Mouse (Mus musculus) megakaryocyte, embryonic 14.5 days (primary cell): ENCODE results near the gene Gm10638. TPM values are rescaled to one million over a fixed set of nuclear protein-coding genes. Genes with fewer than 3 reads are reported as not detected.

Source experiments
- H3K27me3 ChIP-seq: replicated peaks from 2 replicates; pipeline ENCODE3; 2012; ENCODE audit warnings: inconsistent platforms
- H3K36me3 ChIP-seq: replicated peaks from 2 replicates; pipeline ENCODE3; 2012; ENCODE audit warnings: low read length, inconsistent platforms, mixed read lengths
- H3K4me1 ChIP-seq: 2 replicates; pipeline ENCODE4 v1.6.1; 2012; ENCODE audit warnings: inconsistent platforms
- H3K4me3 ChIP-seq: replicated peaks from 2 replicates; pipeline ENCODE3; 2012; ENCODE audit warnings: moderate library complexity, mild to moderate bottlenecking, inconsistent platforms
- H3K9me3 ChIP-seq: 2 replicates; pipeline ENCODE4 v1.6.1; 2012; ENCODE audit warnings: inconsistent platforms
- FLI1 ChIP-seq: IDR thresholded peaks from 2 replicates; pipeline ENCODE4 v1.6.1; 2012; ENCODE audit warnings: low read length, inconsistent platforms, mixed read lengths
- GATA1 ChIP-seq: IDR thresholded peaks from 3 replicates; pipeline ENCODE4 v1.6.1; 2012; ENCODE audit warnings: mixed read lengths, low read length, inconsistent platforms, borderline replicate concordance
- polyA plus RNA-seq: library from polyadenylated mRNA; stranded (reverse); fragments of >175 nt; gene quantifications from 2 replicates; pipeline ENCODE4 v1.2.3, GENCODE M21; 2012; ENCODE audit warnings: low replicate concordance; ENCODE audit not compliant: insufficient read depth

Gene Gm10638
- polyA plus RNA-seq, 1 experiment: 4.0 TPM

DNA sequence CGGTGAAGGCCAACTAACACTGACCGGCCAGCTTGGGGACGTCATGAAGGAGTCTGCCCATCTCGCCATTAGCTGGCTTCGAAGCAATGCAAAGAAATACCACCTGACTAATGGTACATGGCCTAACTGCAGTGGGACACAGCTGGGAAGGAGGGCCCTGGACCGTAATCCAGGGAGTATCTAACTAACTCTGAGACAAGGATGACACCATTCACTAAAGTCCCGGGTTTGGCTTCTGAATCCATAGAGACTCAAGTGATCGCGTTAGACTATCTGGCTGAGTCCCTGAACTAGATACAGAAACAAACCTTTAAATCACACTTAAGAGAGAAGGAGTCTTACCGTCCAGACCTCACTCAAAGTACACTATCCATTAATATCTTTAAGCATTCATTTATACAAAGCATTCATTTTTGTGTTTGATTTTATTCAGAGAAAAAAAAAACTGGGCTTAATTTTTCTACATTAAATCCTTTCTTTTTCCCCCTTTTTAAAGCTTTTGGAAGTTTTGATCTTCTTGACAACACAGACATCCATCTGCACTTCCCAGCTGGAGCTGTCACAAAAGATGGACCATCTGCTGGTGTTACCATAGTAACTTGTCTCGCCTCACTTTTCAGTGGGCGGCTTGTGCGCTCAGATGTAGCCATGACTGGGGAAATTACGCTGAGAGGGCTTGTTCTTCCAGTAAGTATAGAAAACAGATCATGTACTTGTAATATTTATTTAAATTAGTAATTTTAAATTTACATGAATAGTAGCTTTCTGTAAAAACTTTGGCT, 31.9 kb upstream of the Gm10638 start:
- Histone ChIP-seq H3K9me3 (no peaks in the 10 kb centered on the region), H3K4me1 (0 out of 2 replicates have a peak, but pooled peaks cover under 1% of the 10 kb centered on the region), H3K36me3 (peaks cover 98% of the 10 kb centered on the region), H3K27me3 (no peaks in the 10 kb centered on the region), H3K4me3 (no peak overlapping the region)
- TF ChIP-seq FLI1 (no peak), GATA1 (no peak)

DNA sequence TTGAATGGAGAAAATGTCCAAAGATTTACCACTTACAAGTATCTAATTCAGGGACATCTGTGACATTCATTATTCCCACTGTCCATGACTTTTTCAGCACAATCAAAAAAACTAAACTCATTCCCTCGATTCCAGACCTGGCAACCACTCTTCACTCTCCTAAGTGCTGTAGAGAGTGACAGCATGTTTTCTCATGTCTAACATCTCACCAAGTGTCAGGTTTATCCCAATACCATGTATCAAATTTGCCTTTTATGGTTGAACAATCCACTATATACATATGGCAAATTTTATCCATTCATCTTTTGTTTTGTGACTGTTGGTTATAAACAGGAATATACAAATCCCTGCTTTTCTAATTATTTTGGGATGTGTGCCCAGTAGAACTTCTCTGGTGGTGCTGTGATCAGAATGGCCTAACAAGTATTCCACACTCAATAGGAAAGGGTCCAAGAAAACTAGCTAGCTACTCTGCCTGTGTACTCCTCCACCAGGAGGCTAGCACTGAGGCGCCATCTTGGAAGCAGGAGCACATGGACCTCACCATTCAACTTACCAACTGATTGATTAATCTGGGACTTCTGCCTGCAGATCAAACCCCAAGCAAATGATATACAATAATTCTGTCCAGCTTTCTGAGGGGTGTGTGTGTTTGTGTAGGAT, 27.0 kb upstream of the Gm10638 start:
- no peak for TF ChIP-seq GATA1
- no peak for TF ChIP-seq FLI1
- Histone ChIP-seq H3K9me3 (no peaks in the 10 kb centered on the region), H3K4me1 (peaks cover 16% of the 10 kb centered on the region; the same call in 1 of the 2 replicates), H3K27me3 (no peaks in the 10 kb centered on the region), H3K36me3 (peaks cover 91% of the 10 kb centered on the region), H3K4me3 (no peak overlapping the region)

DNA sequence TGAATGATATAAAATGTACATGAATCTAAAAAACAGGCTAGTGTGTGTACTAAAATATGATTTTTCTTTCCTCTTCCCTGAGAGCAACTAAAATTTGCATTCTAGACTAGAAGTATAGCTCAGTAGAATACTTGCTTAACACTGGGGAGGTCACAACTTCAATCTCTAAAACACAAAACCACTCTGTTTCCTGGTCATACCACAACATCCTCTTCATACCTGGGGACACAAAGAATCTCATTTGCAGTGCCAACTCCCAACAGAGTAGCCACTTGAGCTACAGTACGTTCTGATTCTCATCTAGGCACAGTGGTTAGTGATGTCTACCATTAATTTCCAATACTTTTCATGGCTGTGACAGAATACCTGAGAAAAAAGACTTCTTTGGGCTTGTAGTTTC, 26.1 kb upstream of the Gm10638 start:
- Histone ChIP-seq H3K9me3 (no peaks in the 10 kb centered on the region), H3K27me3 (no peaks in the 10 kb centered on the region), H3K4me3 (no peak overlapping the region), H3K36me3 (peaks cover 87% of the 10 kb centered on the region), H3K4me1 (peaks cover 16% of the 10 kb centered on the region; the same call in 1 of the 2 replicates)
- no peak for TF ChIP-seq FLI1
- TF ChIP-seq GATA1: no peak

DNA sequence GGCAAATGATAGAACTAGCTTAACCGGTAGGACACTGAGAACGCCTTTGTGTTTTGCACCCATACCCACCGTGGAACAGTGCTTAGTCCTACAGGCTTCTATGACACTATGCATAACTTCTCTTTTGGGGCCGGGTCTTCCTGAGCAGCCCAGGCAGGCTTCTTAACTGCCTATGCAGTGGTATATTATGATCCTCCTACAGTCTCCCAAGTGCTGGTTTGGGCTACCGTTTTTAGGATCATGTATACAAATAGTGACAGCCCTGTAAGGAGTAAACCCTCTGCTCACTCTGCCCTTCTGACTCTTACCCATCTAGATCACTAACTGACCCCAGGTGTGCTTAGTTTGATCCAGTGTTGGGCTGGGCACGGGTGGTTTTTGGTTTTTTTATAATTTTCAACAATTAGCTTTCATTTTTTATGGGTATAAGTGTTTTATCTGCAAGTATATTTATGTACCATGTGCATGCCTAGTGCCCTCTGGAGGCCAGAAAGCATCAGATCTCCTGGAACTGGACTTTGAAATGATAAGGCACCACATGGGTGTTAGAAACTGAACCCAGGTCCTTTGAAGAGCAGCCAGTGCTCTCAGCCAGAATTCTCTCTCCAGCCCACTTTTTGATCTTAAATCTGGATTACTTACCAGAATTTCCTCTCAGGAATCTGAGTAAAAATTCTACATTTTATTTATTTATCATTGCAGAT, 24.6 kb upstream of the Gm10638 start:
- Histone ChIP-seq H3K27me3 (no peaks in the 10 kb centered on the region), H3K4me1 (peaks cover 16% of the 10 kb centered on the region; the same call in 1 of the 2 replicates), H3K9me3 (no peaks in the 10 kb centered on the region), H3K4me3 (no peak overlapping the region), H3K36me3 (peaks cover 73% of the 10 kb centered on the region)
- TF ChIP-seq FLI1 (no peak), GATA1 (no peak)

DNA sequence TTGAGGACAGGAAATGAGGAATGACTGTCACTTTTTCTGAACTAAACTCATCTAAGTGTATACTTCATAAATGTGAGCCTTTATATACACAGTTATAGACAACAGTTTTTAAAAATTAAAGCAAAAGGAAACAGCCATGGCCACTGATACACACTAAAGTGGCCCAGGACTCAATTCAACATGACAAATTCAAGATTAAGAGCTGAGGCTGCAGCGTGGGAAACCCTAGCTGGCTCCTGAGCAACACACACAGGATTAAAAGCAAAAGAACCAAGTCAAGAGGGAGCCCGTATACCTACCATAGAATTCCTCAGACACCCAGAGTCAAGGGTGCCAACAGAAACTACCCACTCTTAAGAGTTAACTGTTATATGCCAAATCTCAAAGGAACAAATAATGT, 24.0 kb upstream of the Gm10638 start:
- H3K4me3 ChIP-seq: no peak overlapping the region
- no peaks in the 10 kb centered on the region for H3K27me3 ChIP-seq
- H3K9me3 ChIP-seq: no peaks in the 10 kb centered on the region
- peaks cover 70% of the 10 kb centered on the region for H3K36me3 ChIP-seq
- H3K4me1 ChIP-seq: peaks cover 16% of the 10 kb centered on the region; the same call in 1 of the 2 replicates
- no peak for TF ChIP-seq GATA1
- TF ChIP-seq FLI1: no peak

DNA sequence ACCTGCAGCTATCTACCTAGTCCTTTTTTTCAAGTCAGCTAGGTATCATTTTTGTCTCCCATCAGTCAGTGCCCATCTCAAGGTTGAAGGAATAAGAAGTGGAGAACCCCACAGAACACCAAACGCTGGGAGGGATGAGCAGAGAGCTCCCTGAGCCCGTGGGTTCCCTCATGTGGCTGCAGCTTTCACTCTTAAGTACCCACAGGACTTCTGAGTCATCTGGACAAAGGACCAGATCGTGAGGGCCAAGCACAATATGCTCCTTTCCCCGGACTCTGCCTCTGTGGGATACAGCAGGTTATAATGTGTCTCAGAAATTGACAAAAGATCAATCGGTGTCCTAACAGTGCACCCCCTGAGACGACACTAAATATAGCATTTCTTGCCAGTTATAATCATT, 18.5 kb upstream of the Gm10638 start:
- Histone ChIP-seq H3K4me1 (peaks cover 34% of the 10 kb centered on the region), H3K27me3 (no peaks in the 10 kb centered on the region), H3K4me3 (no peak overlapping the region), H3K9me3 (no peaks in the 10 kb centered on the region), H3K36me3 (peaks cover 38% of the 10 kb centered on the region)
- TF ChIP-seq GATA1: no peak
- no peak for TF ChIP-seq FLI1

DNA sequence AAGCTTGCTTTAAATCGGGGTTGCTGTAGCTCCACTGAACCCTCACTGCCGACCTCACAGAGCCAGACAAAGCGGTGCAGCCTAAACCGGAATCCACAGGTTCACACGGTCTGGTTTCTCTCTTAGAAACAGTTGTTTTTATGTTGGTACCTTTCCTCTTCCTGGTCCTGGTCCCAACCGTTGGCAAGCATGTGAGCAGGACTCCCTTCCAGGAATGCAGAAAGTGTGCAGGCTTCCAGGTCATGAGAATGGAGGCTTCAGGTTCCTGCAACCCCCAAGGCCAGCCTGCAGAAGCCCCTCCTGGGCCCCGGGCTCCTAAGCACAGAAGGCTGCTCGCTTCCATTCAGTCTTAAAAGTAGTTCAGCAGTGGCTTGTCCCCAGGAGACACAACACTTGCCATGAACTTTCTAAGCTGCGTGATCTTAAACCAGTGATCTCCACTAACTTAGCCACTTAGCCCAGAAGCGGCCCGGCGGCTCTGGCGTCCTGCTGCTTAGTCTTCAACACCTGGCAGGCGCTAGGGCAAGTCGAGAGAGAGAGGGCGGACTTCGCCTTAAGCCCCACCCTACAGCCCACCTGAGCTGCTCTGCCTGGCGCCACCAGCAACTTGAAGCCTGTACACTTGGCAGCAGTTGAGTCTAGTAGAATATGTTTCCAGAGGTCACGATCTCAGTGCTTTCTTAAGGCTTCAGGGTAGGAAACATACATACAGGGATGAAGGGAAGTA, 17.1 kb upstream of the Gm10638 start:
- H3K36me3 ChIP-seq: peaks cover 28% of the 10 kb centered on the region

DNA sequence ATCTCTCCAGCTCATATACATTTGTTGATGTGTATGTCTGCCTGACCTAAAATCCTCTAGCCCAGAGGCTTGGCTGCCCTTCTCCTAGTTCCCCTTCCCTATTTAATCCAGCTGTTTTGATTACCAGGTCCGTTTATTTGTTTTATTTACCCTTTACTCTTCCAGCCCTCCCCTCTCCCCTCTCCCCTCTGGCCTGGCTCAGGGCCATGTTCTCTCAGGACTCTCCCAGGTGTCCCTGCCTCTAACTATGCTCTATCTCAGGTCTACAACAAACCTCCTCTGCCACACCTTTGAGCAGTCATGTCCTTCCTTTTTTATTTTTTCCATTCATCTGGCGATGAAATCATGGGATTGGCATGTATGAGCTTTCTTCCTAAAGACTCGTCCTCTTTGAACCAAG, 15.2 kb upstream of the Gm10638 start:
- no peak overlapping the region for H3K4me3 ChIP-seq
- peaks cover 24% of the 10 kb centered on the region for H3K36me3 ChIP-seq
- no peaks in the 10 kb centered on the region for H3K9me3 ChIP-seq
- no peaks in the 10 kb centered on the region for H3K27me3 ChIP-seq
- TF ChIP-seq FLI1 (no peak), GATA1 (no peak)
- H3K4me1 ChIP-seq: peaks cover 50% of the 10 kb centered on the region

More for the DNA sequence above, 17.1 kb upstream of the Gm10638 start:
- Histone ChIP-seq H3K9me3 (no peaks in the 10 kb centered on the region), H3K27me3 (no peaks in the 10 kb centered on the region), H3K4me1 (peaks cover 36% of the 10 kb centered on the region), H3K4me3 (no peak overlapping the region)
- TF ChIP-seq FLI1 (no peak), GATA1 (no peak)

DNA sequence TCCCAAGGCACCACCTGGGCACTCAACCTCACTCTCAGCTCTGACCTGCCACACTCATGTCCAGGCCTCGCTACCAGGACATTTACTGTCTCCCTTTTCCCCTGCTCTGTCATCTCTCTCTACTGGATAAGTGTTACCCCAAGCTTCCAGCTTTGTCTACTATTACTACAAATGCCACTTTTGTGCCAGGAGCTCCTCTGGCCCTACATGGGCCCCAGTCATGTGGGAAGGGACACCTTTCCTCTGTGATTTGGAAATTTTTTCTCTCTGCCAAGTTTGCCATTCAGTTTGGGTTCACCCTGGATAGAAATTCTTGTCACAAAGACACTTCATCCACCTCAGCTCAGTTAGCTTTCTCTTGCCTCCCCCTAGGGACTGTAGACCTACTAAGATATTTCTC, 14.6 kb upstream of the Gm10638 start:
- H3K4me3 ChIP-seq: no peak overlapping the region
- peaks cover 56% of the 10 kb centered on the region for H3K4me1 ChIP-seq
- H3K9me3 ChIP-seq: no peaks in the 10 kb centered on the region
- no peaks in the 10 kb centered on the region for H3K27me3 ChIP-seq
- TF ChIP-seq GATA1 (no peak), FLI1 (no peak)
- peaks cover 24% of the 10 kb centered on the region for H3K36me3 ChIP-seq

DNA sequence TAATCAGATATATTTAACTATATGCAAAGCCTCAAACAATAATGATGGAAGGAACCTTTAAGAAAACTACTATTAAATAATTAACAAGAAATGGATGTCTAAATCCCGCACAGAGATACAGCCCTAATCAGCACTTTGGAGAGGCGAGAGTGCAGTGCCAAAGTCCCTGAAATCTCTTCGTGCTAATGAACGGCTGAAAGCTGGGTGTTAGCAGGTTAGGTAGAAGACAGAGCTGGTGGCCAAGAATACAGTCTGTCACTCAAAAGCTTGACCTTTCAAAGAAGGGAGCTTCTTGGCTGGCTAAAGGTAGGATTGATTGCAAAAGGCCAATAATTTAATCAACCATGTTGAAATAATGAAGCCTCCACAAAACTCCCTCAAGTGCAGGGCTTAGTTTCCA, 11.3 kb upstream of the Gm10638 start:
- TF ChIP-seq FLI1 (no peak), GATA1 (no peak)
- peaks cover 64% of the 10 kb centered on the region for H3K4me1 ChIP-seq

More for the DNA sequence above, 11.3 kb upstream of the Gm10638 start:
- Histone ChIP-seq H3K9me3 (no peaks in the 10 kb centered on the region), H3K36me3 (peaks cover 7% of the 10 kb centered on the region), H3K4me3 (no peak overlapping the region), H3K27me3 (no peaks in the 10 kb centered on the region)
